Mouse (Mus musculus): ENCODE data around the gene Pigq. TPM values are rescaled to one million over a fixed set of nuclear protein-coding genes. Genes with fewer than 3 reads are reported as not detected.

The Pigq gene
- polyA plus RNA-seq, 1 experiment from 2014 or later, result 47.3 TPM

DNA sequence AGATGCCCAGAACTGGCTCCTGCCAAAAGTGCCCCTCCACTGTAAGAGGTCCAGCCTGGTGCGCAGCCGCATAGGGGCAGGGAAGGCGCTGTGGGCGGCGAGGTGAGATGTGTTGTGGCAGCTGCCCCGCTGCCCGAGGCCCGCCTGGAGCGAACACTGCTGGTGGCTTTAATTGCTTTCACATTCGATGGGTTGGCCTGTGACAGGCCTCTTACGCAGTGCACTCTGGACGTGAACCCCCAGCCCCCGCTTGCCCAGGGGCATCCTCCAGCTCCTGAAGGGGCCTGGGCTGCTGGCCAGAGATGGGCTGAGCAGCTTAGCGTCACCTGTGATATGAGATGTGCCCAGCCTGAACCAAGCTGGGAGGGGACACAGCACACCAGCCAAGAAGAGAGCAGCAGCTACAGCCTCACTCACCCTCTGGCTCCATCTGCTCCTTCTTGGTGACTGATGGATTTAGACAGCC is 12.9 kb upstream of the Pigq start:
- no peak for ATAC-seq (ENCODE audit: insufficient number of reproducible peaks, insufficient read depth, low FRiP score, low TSS enrichment, low read depth)
- Histone ChIP-seq H3K9ac (replicated peaks) (no peak overlapping the region), H3K36me3 (peaks cover 51% of the 10 kb centered on the region), H3K27me3 (peaks cover 17% of the 10 kb centered on the region), H3K4me2 (no peak overlapping the region), H3K27ac (no peak overlapping the region), H3K4me1 (replicated peaks) (no peaks in the 10 kb centered on the region), H3K9me3 (no peaks in the 10 kb centered on the region), H3K4me3 (replicated peaks) (no peak overlapping the region)
- 74% methylated on average over 14 of the region's 14 CpGs for WGBS

DNA sequence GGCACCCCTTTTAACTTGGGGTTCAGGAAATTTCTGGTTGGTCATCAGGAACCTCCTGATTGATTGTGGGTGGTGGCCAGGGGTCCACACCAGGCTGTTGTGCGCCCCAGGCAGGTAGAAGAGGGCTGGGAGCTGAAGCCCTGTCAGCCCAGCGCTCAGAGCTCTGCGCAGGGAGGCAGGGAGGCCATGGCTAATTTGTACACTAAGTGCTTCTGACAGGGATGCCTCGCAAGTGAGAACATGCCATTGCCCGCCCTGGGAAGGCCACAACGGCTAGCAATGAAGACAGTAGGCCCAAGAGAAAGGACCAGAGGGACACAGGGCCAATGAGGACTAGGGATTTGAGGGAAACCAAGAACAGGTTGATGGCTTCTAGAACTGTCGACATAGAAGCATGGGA is 11.9 kb upstream of the Pigq start:
- no peak overlapping the region for H3K4me3 ChIP-seq (replicated peaks)
- WGBS, result 78% methylated on average over 7 of the region's 7 CpGs
- ATAC-seq (ENCODE audit: insufficient number of reproducible peaks, insufficient read depth, low FRiP score, low TSS enrichment, low read depth), result no peak
- no peak overlapping the region for H3K4me2 ChIP-seq
- peaks cover 27% of the 10 kb centered on the region for H3K27me3 ChIP-seq
- H3K36me3 ChIP-seq, result peaks cover 42% of the 10 kb centered on the region
- no peaks in the 10 kb centered on the region for H3K9me3 ChIP-seq
- no peak overlapping the region for H3K9ac ChIP-seq (replicated peaks)
- no peak overlapping the region for H3K27ac ChIP-seq
- H3K4me1 ChIP-seq (replicated peaks), result peaks cover 6% of the 10 kb centered on the region

DNA sequence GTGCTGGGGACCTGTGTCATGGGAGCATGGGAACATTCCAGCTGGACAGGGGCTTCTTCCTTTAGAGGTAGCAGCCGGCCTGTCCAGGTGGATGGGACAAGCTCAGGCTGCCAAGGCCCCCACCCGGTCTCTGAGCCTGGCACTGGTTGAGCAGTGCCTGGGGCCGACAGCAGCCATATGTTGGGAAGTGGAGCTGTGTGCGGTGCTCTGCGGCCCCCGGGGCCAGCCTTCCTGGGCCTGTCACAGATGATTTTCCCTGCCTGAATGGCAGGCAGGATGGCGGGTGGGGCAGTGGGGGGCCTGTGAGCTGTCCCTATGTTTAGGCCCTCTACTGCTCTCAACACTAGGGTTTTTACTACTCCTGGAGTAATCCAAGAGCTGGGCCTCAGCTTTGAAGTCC is 11.5 kb upstream of the Pigq start:
- Histone ChIP-seq H3K4me3 (replicated peaks) (no peak overlapping the region), H3K4me1 (replicated peaks) (peaks cover 10% of the 10 kb centered on the region), H3K36me3 (peaks cover 37% of the 10 kb centered on the region), H3K27ac (0 out of 2 replicates have a peak overlapping the region, but pooled peaks have one; percentile 4), H3K27me3 (peaks cover 31% of the 10 kb centered on the region), H3K9me3 (no peaks in the 10 kb centered on the region), H3K4me2 (no peak overlapping the region), H3K9ac (replicated peaks) (no peak overlapping the region)
- 67% methylated on average over 7 of the region's 7 CpGs for WGBS
- ATAC-seq (ENCODE audit: insufficient number of reproducible peaks, insufficient read depth, low FRiP score, low TSS enrichment, low read depth), result no peak

DNA sequence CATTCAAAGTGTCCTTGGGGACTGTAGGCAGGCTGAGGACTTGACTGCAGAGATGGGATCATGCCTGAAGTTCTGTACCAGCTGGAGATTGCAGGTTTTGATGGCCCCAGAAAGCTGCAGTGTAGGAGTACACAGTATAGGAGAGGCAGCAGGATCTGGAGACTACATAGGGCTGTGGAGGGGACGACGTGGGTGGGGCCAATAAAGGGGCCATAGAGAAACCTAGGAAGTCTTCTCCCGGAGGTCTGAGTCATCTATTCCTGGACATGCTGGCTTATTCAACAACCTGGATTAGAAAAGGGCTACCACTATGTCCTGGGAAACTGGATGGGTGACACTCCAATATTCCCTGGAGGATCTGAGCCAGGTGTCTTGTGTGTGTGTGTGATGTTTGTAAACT is 11.0 kb upstream of the Pigq start:
- H3K9ac ChIP-seq (replicated peaks), result no peak overlapping the region
- WGBS, result 56% methylated on average over 3 of the region's 3 CpGs
- no peak for ATAC-seq (ENCODE audit: insufficient number of reproducible peaks, insufficient read depth, low FRiP score, low TSS enrichment, low read depth)
- peaks cover 33% of the 10 kb centered on the region for H3K36me3 ChIP-seq
- peaks cover 36% of the 10 kb centered on the region for H3K27me3 ChIP-seq
- no peak overlapping the region for H3K4me2 ChIP-seq
- H3K4me1 ChIP-seq (replicated peaks), result peaks cover 13% of the 10 kb centered on the region
- no peak overlapping the region for H3K27ac ChIP-seq
- no peaks in the 10 kb centered on the region for H3K9me3 ChIP-seq
- no peak overlapping the region for H3K4me3 ChIP-seq (replicated peaks)

DNA sequence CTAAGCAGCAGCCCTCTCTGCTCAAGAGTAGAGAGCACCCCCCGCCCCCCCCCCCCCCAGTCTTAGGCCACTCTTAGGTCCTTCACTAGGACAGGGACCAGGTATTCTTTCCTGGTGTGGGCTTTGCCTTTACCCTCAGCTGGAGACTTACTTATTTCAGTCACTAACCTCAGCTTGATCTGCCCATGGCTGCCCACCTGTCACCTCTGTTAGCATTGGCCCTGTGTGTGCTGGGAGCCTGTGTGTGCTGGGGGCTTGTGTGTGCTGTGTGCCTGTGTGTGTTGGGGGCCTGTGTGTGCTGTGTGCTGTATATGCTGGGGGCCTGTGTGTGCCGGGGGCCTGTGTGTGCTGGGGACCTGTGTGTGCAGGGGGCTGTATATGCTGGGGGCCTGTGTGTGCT is 9.9 kb upstream of the Pigq start:
- Histone ChIP-seq H3K9ac (replicated peaks) (no peak overlapping the region), H3K4me1 (replicated peaks) (peaks cover 17% of the 10 kb centered on the region), H3K9me3 (no peaks in the 10 kb centered on the region), H3K4me2 (no peak overlapping the region), H3K36me3 (peaks cover 22% of the 10 kb centered on the region), H3K4me3 (replicated peaks) (no peak overlapping the region), H3K27ac (no peak overlapping the region), H3K27me3 (peaks cover 46% of the 10 kb centered on the region)
- whole genome bisulfite sequencing, result 92% methylated on average over 1 of the region's 2 CpGs
- ATAC-seq (ENCODE audit: insufficient number of reproducible peaks, insufficient read depth, low FRiP score, low TSS enrichment, low read depth), result no peak

DNA sequence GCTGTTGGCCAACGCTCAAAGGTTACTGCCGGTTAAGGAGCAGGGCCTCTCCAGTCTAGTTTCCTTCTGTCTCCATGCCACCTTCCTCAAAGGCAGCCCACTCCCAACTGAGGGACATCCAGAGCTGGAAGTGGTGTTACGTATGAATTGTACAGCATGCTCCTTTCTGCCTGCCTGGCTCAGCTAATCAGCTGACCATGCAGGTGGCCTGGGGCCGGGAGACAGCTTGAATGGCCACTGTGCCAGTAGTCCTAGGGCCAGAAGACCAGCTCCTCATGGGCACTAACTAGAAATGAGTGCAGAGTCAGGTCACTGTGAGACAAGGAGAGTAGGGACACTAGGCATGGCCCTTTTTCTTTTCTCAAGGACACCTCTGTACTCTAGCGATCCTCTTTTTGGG is 8.4 kb upstream of the Pigq start:
- peaks cover 17% of the 10 kb centered on the region for H3K4me1 ChIP-seq (replicated peaks)
- no peak overlapping the region for H3K4me2 ChIP-seq
- H3K9me3 ChIP-seq, result no peaks in the 10 kb centered on the region
- H3K36me3 ChIP-seq, result peaks cover 8% of the 10 kb centered on the region
- WGBS, result 76% methylated on average over 5 of the region's 5 CpGs
- no peak overlapping the region for H3K9ac ChIP-seq (replicated peaks)
- peaks cover 54% of the 10 kb centered on the region for H3K27me3 ChIP-seq
- no peak for ATAC-seq (ENCODE audit: insufficient number of reproducible peaks, insufficient read depth, low FRiP score, low TSS enrichment, low read depth)
- no peak overlapping the region for H3K4me3 ChIP-seq (replicated peaks)
- no peak overlapping the region for H3K27ac ChIP-seq

DNA sequence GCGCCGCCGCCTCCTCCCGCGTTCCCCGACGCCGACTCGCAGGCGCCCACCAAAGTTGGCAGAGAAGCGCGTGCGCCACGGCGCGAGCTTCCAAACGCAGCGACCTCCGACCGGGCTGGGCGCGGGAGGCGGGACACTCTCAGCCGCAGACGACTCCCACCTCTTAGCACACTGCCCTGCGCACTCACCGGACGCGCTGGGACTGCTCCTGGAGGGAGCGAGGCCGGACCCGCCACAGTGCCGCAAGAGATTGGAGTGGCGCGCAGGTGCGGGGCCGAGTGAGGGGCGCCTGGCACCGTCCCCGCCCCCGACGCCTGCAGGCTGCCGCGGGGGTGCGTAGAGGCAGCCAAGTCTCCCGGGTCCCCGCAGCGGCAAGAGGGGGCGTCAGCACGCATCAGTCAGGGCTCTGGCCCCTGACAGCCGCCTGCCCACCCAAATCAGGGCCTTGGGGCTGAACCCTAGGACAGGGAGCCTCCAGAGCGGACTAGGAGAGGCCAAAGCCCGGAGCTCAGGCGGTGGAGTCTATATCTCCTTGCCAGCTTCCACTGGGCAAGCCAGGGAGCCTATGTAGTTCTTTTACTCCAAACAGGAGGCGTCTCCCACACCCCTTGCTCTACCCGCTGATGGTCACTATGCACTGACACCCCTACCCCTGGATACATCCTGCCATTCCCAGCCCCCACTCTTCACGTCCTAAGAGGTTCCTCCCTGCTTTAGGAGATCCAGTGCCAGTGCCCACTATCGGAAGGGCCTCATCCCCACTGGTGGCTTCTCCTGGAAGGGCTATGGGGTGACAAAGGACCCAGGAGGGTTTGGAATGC is 7.3 kb upstream of the Pigq start, which contains the start of gene A930017K11Rik:
Gene A930017K11Rik (minus strand): TSS at position 763 of the 821 bp plus-strand sequence.
- Histone ChIP-seq H3K4me2 (peak within 1 kb of the TSS; percentile 73), H3K4me3 (replicated peaks) (peak within 1 kb of the TSS; percentile 43), H3K4me1 (replicated peaks) (peaks cover 17% of the 10 kb centered on the region), H3K27me3 (peaks cover 54% of the 10 kb centered on the region), H3K9me3 (no peaks in the 10 kb centered on the region), H3K9ac (replicated peaks) (peak within 1 kb of the TSS; percentile 46; the same call in 1 of the 2 replicates), H3K27ac (no peak within 1 kb of the TSS), H3K36me3 (no peaks in the 10 kb centered on the region)
- WGBS, result 1% methylated on average over 58 of the region's 58 CpGs
- ATAC-seq (ENCODE audit: insufficient number of reproducible peaks, insufficient read depth, low FRiP score, low TSS enrichment, low read depth), result no peak

DNA sequence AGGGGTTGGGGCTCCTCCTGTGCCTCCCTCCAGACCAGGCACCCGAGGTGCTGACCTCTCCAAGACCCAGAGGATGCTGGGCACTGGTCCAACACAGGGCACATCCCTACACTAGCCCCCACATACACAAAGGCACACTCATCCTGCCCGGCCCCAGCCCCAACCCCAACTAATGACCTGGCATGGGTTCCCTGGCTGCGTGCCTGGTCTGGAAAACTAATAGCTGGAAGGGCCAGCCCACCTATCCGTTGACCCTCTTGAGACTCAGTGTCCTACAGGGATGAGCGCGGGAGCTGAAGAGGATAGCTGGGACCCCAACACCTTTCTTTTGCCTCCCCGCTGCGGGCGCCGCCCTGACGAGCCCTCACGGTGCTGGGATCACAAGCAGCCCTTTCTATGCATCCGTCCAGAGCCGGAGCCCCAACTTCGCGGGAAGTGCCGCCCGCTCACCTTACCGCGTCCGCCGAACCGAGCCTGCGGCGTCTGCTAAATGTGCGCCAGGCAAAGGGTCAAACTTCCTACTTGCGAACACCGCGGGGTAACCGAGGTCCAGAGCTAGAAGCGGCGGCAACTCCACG is 6.6 kb upstream of the Pigq start:
- peaks cover 54% of the 10 kb centered on the region for H3K27me3 ChIP-seq
- no peak overlapping the region for H3K27ac ChIP-seq
- H3K4me1 ChIP-seq (replicated peaks), result peaks cover 17% of the 10 kb centered on the region
- peak overlapping the region; percentile 46; the same call in 1 of the 2 replicates for H3K9ac ChIP-seq (replicated peaks)
- under 1% methylated on average over 33 of the region's 33 CpGs for WGBS
- no peaks in the 10 kb centered on the region for H3K9me3 ChIP-seq
- H3K36me3 ChIP-seq, result no peaks in the 10 kb centered on the region
- ATAC-seq (ENCODE audit: insufficient number of reproducible peaks, insufficient read depth, low FRiP score, low TSS enrichment, low read depth), result no peak
- H3K4me3 ChIP-seq (replicated peaks), result peak overlapping the region; percentile 43
- peak overlapping the region; percentile 73 for H3K4me2 ChIP-seq

DNA sequence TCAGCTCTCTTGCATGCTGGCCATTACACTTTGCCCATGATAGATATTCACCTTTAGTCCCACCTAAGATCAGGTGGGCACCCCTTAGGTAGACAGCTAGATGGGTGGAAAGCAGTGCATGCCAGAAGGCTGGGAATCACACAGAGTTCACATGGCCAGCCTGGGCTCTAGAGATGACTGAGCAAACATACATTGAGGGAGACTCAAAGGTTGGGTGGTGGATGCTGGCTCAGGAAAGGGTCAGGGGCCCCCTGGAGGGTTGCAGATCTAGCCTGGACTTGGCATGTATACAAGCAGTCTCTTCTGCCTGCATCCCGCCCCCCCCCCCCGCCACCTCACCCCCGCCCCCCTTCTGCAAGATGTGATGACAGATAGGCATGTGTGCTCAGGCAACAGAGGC is 6.0 kb upstream of the Pigq start:
- 0% methylated on average over 1 of the region's 3 CpGs for WGBS
- Histone ChIP-seq H3K4me1 (replicated peaks) (peaks cover 17% of the 10 kb centered on the region), H3K9me3 (no peaks in the 10 kb centered on the region), H3K27me3 (peaks cover 54% of the 10 kb centered on the region), H3K4me2 (0 out of 2 replicates have a peak overlapping the region, but pooled peaks have one; percentile 73), H3K9ac (replicated peaks) (no peak overlapping the region), H3K36me3 (no peaks in the 10 kb centered on the region), H3K4me3 (replicated peaks) (peak overlapping the region; percentile 43; the same call in 1 of the 2 replicates), H3K27ac (no peak overlapping the region)
- no peak for ATAC-seq (ENCODE audit: insufficient number of reproducible peaks, insufficient read depth, low FRiP score, low TSS enrichment, low read depth)

DNA sequence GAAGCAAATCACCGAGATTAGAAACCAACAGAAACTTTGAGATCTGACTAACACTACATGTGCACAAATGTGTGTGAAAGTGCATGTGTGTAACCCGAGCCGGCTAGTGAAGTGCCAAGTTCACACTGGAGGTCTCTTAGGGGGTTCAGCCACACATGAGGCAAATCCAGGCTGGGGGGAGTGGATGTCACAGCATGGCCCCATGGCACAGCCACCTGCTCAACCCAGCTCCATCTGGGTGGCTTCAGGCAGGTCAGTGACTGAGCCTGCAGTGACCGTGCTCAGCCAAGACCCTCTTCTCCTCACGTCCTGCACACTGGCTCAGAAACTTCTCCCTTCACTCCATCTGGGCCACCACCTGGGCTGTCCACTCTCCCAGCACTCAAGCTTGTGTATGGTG is 5.2 kb upstream of the Pigq start:
- Histone ChIP-seq H3K9me3 (no peaks in the 10 kb centered on the region), H3K4me3 (replicated peaks) (no peak overlapping the region), H3K9ac (replicated peaks) (no peak overlapping the region), H3K4me1 (replicated peaks) (peaks cover 17% of the 10 kb centered on the region), H3K27ac (no peak overlapping the region), H3K27me3 (peaks cover 54% of the 10 kb centered on the region), H3K4me2 (no peak overlapping the region), H3K36me3 (no peaks in the 10 kb centered on the region)
- WGBS, result 61% methylated on average over 5 of the region's 5 CpGs
- ATAC-seq (ENCODE audit: insufficient number of reproducible peaks, insufficient read depth, low FRiP score, low TSS enrichment, low read depth), result no peak

DNA sequence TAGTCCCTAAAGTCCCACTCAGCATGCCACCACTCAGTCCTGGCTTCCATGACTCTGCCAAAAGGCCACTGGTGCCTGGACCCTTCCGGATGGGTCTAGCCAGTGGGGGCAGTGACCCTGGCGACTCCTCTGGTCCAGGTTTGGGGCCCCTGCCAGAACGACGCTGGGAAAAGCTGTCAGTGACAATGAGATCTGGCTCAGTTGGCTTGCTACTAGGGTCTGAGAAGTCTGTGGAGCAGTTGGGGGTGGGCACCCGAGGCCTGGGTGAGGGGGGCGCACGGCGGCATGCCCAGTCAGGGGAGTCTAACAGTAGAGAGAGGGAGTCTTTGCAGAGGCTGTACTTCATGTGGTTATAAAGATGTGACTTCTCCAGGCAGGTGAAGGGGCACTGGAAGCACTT is 3.3 kb upstream of the Pigq start:
- H3K27ac ChIP-seq, result no peak overlapping the region
- WGBS, result 81% methylated on average over 8 of the region's 8 CpGs

More for the DNA sequence above, 3.3 kb upstream of the Pigq start:
- Histone ChIP-seq H3K27me3 (peaks cover 42% of the 10 kb centered on the region), H3K4me1 (replicated peaks) (peaks cover 17% of the 10 kb centered on the region), H3K9ac (replicated peaks) (no peak overlapping the region), H3K4me3 (replicated peaks) (no peak overlapping the region), H3K4me2 (no peak overlapping the region), H3K9me3 (no peaks in the 10 kb centered on the region), H3K36me3 (no peaks in the 10 kb centered on the region)
- no peak for ATAC-seq (ENCODE audit: insufficient number of reproducible peaks, insufficient read depth, low FRiP score, low TSS enrichment, low read depth)
